In genomic region chr2:74714881-74715280, GRCm38 (mm10) we compare ENCODE assay signal across 14 mouse cellular contexts. TPM values are rescaled to one million over a fixed set of nuclear protein-coding genes. Genes with fewer than 3 reads are reported as not detected.
DNase-seq lines count a peak whose midpoint lies in the region; ATAC-seq and TF ChIP-seq lines count a peak whose summit lies in the region.
"Had no signal": no experiment of that assay in that cellular context is flagged by ENCODE, and none has a peak within 500 bp of the region (broad histone marks: within the 10 kb centered on the region; RNA-seq: fewer than 3 reads in every experiment).

No protein-coding gene starts in this region.

- ATAC-seq in megakaryocyte, adult 5-6 weeks (ENCODE audit: poor library complexity, severe bottlenecking): no peak
- 0 out of 2 replicates have a peak, but pooled peaks have one; percentile 50 for ATAC-seq in hindbrain, postnatal 0 days
- ATAC-seq in forebrain, embryonic 14.5 days: no peak

- TF ChIP-seq CTCF in hindbrain, postnatal 0 days (IDR thresholded peaks at IDR 0.05; ENCODE audit: low read depth): no peak

- H3K4me2 ChIP-seq in hindbrain, postnatal 0 days (ENCODE audit: low read depth, low read length): no peak overlapping the region
- no peak overlapping the region for H3K4me2 ChIP-seq in forebrain, embryonic 14.5 days (ENCODE audit: low read length)

- H3K4me3 ChIP-seq in megakaryocyte, embryonic 14.5 days (replicated peaks): peak overlapping the region; percentile 71
- H3K4me3 ChIP-seq in hindbrain, postnatal 0 days (ENCODE audit: low read length): no peak overlapping the region
- no peak overlapping the region for H3K4me3 ChIP-seq in forebrain, embryonic 14.5 days (ENCODE audit: low read depth, low read length)

- peaks cover 28% of the 10 kb centered on the region for H3K4me1 ChIP-seq in megakaryocyte, embryonic 14.5 days
- no peaks in the 10 kb centered on the region for H3K4me1 ChIP-seq in hindbrain, postnatal 0 days (ENCODE audit: insufficient read depth, low read length)
- no peaks in the 10 kb centered on the region for H3K4me1 ChIP-seq in forebrain, embryonic 14.5 days (ENCODE audit: control insufficient read depth, insufficient read depth, low read length)

- under 1% methylated on average over 14 of the region's 14 CpGs for WGBS in hindbrain, postnatal 0 days
- 0% methylated on average over 14 of the region's 14 CpGs for WGBS in forebrain, embryonic 14.5 days

- no peaks in the 10 kb centered on the region for H3K36me3 ChIP-seq in megakaryocyte, embryonic 14.5 days (replicated peaks; ENCODE audit: low read length)
- no peaks in the 10 kb centered on the region for H3K36me3 ChIP-seq in hindbrain, postnatal 0 days (ENCODE audit: insufficient read depth, low read length)
- H3K36me3 ChIP-seq in forebrain, embryonic 14.5 days (ENCODE audit: control insufficient read depth, insufficient read depth, low read length): no peaks in the 10 kb centered on the region

- H3K9ac ChIP-seq in hindbrain, postnatal 0 days (replicated peaks; ENCODE audit: low read length): no peak overlapping the region
- H3K9ac ChIP-seq in forebrain, embryonic 14.5 days (ENCODE audit: low read length): no peak overlapping the region

- H3K9me3 ChIP-seq in megakaryocyte, embryonic 14.5 days: no peaks in the 10 kb centered on the region
- H3K9me3 ChIP-seq in hindbrain, postnatal 0 days (ENCODE audit: low read length): no peaks in the 10 kb centered on the region
- no peaks in the 10 kb centered on the region for H3K9me3 ChIP-seq in forebrain, embryonic 14.5 days (replicated peaks; ENCODE audit: control insufficient read depth, low read length)

- peaks cover 90% of the 10 kb centered on the region for H3K27me3 ChIP-seq in megakaryocyte, embryonic 14.5 days (replicated peaks)
- H3K27me3 ChIP-seq in hindbrain, postnatal 0 days (ENCODE audit: insufficient read depth, low read length): peaks cover 82% of the 10 kb centered on the region
- H3K27me3 ChIP-seq in forebrain, embryonic 14.5 days (replicated peaks; ENCODE audit: control insufficient read depth, insufficient read depth, low read length): peaks cover 97% of the 10 kb centered on the region

- DNase-seq in adrenal gland, postnatal 25 days: peak; percentile 69
- no peak for DNase-seq in hindbrain, postnatal 0 days (ENCODE audit: low spot score)
- DNase-seq in mesoderm, embryonic 11.5 days (ENCODE audit: low read depth, low spot score): peak; percentile 85
- no peak for DNase-seq in forebrain, embryonic 14.5 days (ENCODE audit: low spot score)
- DNase-seq in left cerebral cortex, adult 11 months (ENCODE audit: low spot score): no peak
- no peak for DNase-seq in T-cell, adult 2 months (ENCODE audit: low spot score)
- DNase-seq: retina, postnatal 1 day; thymus, postnatal 14 days had no signal

- no peak overlapping the region for H3K27ac ChIP-seq in hindbrain, postnatal 0 days
- no peak overlapping the region for H3K27ac ChIP-seq in forebrain, embryonic 14.5 days (ENCODE audit: low read depth, low read length)

RNA-seq across cellular contexts. Expression of gene Hoxd4, which starts 3.2 kb away (rescaled TPM):
- not detected in 2 replicates for polyA plus RNA-seq in megakaryocyte, embryonic 14.5 days (2012; ENCODE audit: insufficient read depth, low replicate concordance)
- not detected in 2 replicates for total RNA-seq in megakaryocyte, adult 5-6 weeks (2015)
- not detected in 2 replicates for total RNA-seq in megakaryocyte, adult 5-6 weeks (2017)
- total RNA-seq in adrenal gland, postnatal 25 days (2021): 27.8 and 34.1 TPM in 2 replicates
- 13.9 and 18.1 TPM in 2 replicates for total RNA-seq in hindbrain, postnatal 0 days (2014; rRNA removed)
- 1.6 and 1.9 TPM in 2 replicates for polyA plus RNA-seq in hindbrain, postnatal 0 days (2015; fragmentation: Nextera tagmentation; extraction: Ambion mirVana)
- not detected in 2 replicates for polyA plus RNA-seq in forebrain, embryonic 14.5 days (2014; fragmentation: Nextera tagmentation; extraction: Ambion mirVana)
- total RNA-seq: hematopoietic stem cell, adult 5-6 weeks; megakaryocyte-erythroid progenitor cell, adult 5-6 weeks had no signal
- polyA plus RNA-seq: cortical plate, adult 2 months had no signal

RNA-seq across cellular contexts. Expression of gene Hoxd3, which starts 3.2 kb away (rescaled TPM):
- not detected in 2 replicates for polyA plus RNA-seq in megakaryocyte, embryonic 14.5 days (2012; ENCODE audit: insufficient read depth, low replicate concordance)
- total RNA-seq in megakaryocyte, adult 5-6 weeks (2015): not detected in 2 replicates
- 0.26 TPM in 1 of 2 replicates, not detected in the other for total RNA-seq in megakaryocyte, adult 5-6 weeks (2017)
- 0.73 and 2.6 TPM in 2 replicates for total RNA-seq in adrenal gland, postnatal 25 days (2021)
- total RNA-seq in hindbrain, postnatal 0 days (2014; rRNA removed): 31.3 and 36.8 TPM in 2 replicates
- polyA plus RNA-seq in hindbrain, postnatal 0 days (2015; fragmentation: Nextera tagmentation; extraction: Ambion mirVana): 25.2 and 26.3 TPM in 2 replicates
- polyA plus RNA-seq in forebrain, embryonic 14.5 days (2014; fragmentation: Nextera tagmentation; extraction: Ambion mirVana): not detected in 2 replicates
- total RNA-seq: hematopoietic stem cell, adult 5-6 weeks; liver, adult 2 months; megakaryocyte-erythroid progenitor cell, adult 5-6 weeks had no signal
- polyA plus RNA-seq: cortical plate, adult 2 months; liver, adult 2 months had no signal

RNA-seq across cellular contexts. Expression of gene Hoxd8, which starts 10.5 kb away (rescaled TPM):
- not detected in 2 replicates for polyA plus RNA-seq in megakaryocyte, embryonic 14.5 days (2012; ENCODE audit: insufficient read depth, low replicate concordance)
- not detected in 2 replicates for total RNA-seq in megakaryocyte, adult 5-6 weeks (2015)
- total RNA-seq in megakaryocyte, adult 5-6 weeks (2017): not detected in 2 replicates
- total RNA-seq in adrenal gland, postnatal 25 days (2021): 27.2 and 33.9 TPM in 2 replicates
- 0.37 and 9.2 TPM in 2 replicates for total RNA-seq in hindbrain, postnatal 0 days (2014; rRNA removed)
- 0.21 TPM in 1 of 2 replicates, not detected in the other for polyA plus RNA-seq in hindbrain, postnatal 0 days (2015; fragmentation: Nextera tagmentation; extraction: Ambion mirVana)
- polyA plus RNA-seq in forebrain, embryonic 14.5 days (2014; fragmentation: Nextera tagmentation; extraction: Ambion mirVana): 0.09 TPM in 1 of 2 replicates, not detected in the other
- total RNA-seq: hematopoietic stem cell, adult 5-6 weeks; liver, adult 2 months; megakaryocyte-erythroid progenitor cell, adult 5-6 weeks had no signal
- polyA plus RNA-seq: cortical plate, adult 2 months had no signal

RNA-seq across cellular contexts. Expression of gene Gm28230, which starts 11.6 kb away (rescaled TPM):
- not detected in 2 replicates for polyA plus RNA-seq in megakaryocyte, embryonic 14.5 days (2012; ENCODE audit: insufficient read depth, low replicate concordance)
- not detected in 2 replicates for total RNA-seq in megakaryocyte, adult 5-6 weeks (2015)
- not detected in 2 replicates for total RNA-seq in megakaryocyte, adult 5-6 weeks (2017)
- 3.3 and 3.6 TPM in 2 replicates for total RNA-seq in adrenal gland, postnatal 25 days (2021)
- total RNA-seq in hindbrain, postnatal 0 days (2014; rRNA removed): 1.3 and 3.5 TPM in 2 replicates
- 0.37 and 0.70 TPM in 2 replicates for polyA plus RNA-seq in hindbrain, postnatal 0 days (2015; fragmentation: Nextera tagmentation; extraction: Ambion mirVana)
- not detected in 2 replicates for polyA plus RNA-seq in forebrain, embryonic 14.5 days (2014; fragmentation: Nextera tagmentation; extraction: Ambion mirVana)
- total RNA-seq: hematopoietic stem cell, adult 5-6 weeks; liver, adult 2 months; megakaryocyte-erythroid progenitor cell, adult 5-6 weeks had no signal
- polyA plus RNA-seq: cortical plate, adult 2 months; liver, adult 2 months had no signal

RNA-seq across cellular contexts. Expression of gene Hoxd9, which starts 17.4 kb away (rescaled TPM):
- not detected in 2 replicates for polyA plus RNA-seq in megakaryocyte, embryonic 14.5 days (2012; ENCODE audit: insufficient read depth, low replicate concordance)
- total RNA-seq in megakaryocyte, adult 5-6 weeks (2015): not detected in 2 replicates
- total RNA-seq in megakaryocyte, adult 5-6 weeks (2017): not detected in 2 replicates
- 3.7 and 5.2 TPM in 2 replicates for total RNA-seq in adrenal gland, postnatal 25 days (2021)
- not detected in 2 replicates for total RNA-seq in hindbrain, postnatal 0 days (2014; rRNA removed)
- not detected in 2 replicates for polyA plus RNA-seq in hindbrain, postnatal 0 days (2015; fragmentation: Nextera tagmentation; extraction: Ambion mirVana)
- not detected in 2 replicates for polyA plus RNA-seq in forebrain, embryonic 14.5 days (2014; fragmentation: Nextera tagmentation; extraction: Ambion mirVana)
- total RNA-seq: hematopoietic stem cell, adult 5-6 weeks; liver, adult 2 months; megakaryocyte-erythroid progenitor cell, adult 5-6 weeks had no signal
- polyA plus RNA-seq: cortical plate, adult 2 months; liver, adult 2 months had no signal

Comparison
In these comparisons a context has a peak if more than half of its experiments do, and no peak if none do; other contexts are left out.
1. DNase-seq: peak in adrenal gland, postnatal 25 days (single experiment) and mesoderm, embryonic 11.5 days (single experiment); none in hindbrain, postnatal 0 days (single experiment), forebrain, embryonic 14.5 days (single experiment), left cerebral cortex, adult 11 months (single experiment) and T-cell, adult 2 months (single experiment).
2. RNA of gene Hoxd4, which starts 3.2 kb away (total RNA-seq): 27.8 to 34.1 TPM in adrenal gland, postnatal 25 days and 13.9 to 18.1 TPM in hindbrain, postnatal 0 days; not detected in megakaryocyte, adult 5-6 weeks; every median in the first group is over 10 times any median in the second.